12 mouse cellular contexts compared by ENCODE assay signal in the genomic region with DNA sequence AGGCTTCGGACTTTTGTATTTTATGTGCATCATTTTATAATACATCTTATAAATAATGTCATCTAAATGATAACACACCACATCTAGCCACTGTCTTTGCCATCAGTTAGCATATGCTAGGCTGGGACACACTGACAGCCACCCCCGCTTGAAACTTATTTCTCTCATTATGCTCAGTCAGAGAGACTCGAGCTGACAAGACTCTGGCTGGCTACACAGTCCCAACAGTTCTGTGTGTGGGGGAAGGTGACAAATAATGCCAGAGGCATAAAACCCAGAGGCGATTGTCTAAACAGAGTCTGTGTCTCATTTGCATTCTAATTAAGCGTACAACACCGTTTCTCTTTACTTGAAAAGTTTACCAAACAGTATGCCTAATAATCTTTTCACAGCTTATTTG. TPM values are rescaled to one million over a fixed set of nuclear protein-coding genes. Genes with fewer than 3 reads are reported as not detected.
DNase-seq lines count a peak whose midpoint lies in the region.
"Had no signal": no experiment of that assay in that cellular context is flagged by ENCODE, and none has a peak within 500 bp of the region (broad histone marks: within the 10 kb centered on the region; RNA-seq: fewer than 3 reads in every experiment).

No protein-coding gene starts in this region.

- intact Hi-C loops in gastrocnemius, postnatal 14 days (cut with DNase I; ENCODE audit: low total_unique reads), result loop anchor here (10.0 kb wide), 1 partner anchor 70 kb away; no protein-coding TSS in a partner anchor

- DNase-seq in layer of hippocampus, adult 11-12 months (ENCODE audit: low spot score), result peak; percentile 42
- no peak for DNase-seq in layer of hippocampus, adult 9-10 months (ENCODE audit: low spot score)
- peak; percentile 64 for DNase-seq in right cerebral cortex, adult 18-20 months
- no peak for DNase-seq in right cerebral cortex, postnatal 25 days
- peak; percentile 31 to 65 for DNase-seq in frontal cortex, postnatal 36 days (ENCODE audit: low spot score in 2 of 2)
- no peak for DNase-seq in heart, adult 8-10 months (ENCODE audit: low spot score)
- no peak for DNase-seq in gastrocnemius, postnatal 14 days
- DNase-seq: adrenal gland, postnatal 14 days; B cell, adult 2 months; cerebellum, adult 9-11 months; gastrocnemius, postnatal 25 days had no signal

RNA-seq across cellular contexts. Expression of gene Rxfp1, which starts 7.4 kb away (rescaled TPM):
- 1 to 10 TPM; 1.0 to 2.1 (median 2.0) TPM for total RNA-seq in heart, adult 8-10 months (2022)
- not detected for total RNA-seq in gastrocnemius, postnatal 14 days (2021)
- total RNA-seq: gastrocnemius, postnatal 25 days; neutrophil, adult 5-6 weeks had no signal

Comparison
In these comparisons a context has a peak if more than half of its experiments do, and no peak if none do; other contexts are left out.
1. DNase-seq: peak in layer of hippocampus, adult 11-12 months (single experiment), right cerebral cortex, adult 18-20 months (single experiment) and frontal cortex, postnatal 36 days (2 of 2); none in layer of hippocampus, adult 9-10 months (single experiment), right cerebral cortex, postnatal 25 days (single experiment), heart, adult 8-10 months (single experiment) and gastrocnemius, postnatal 14 days (single experiment).